Mouse (Mus musculus): ENCODE data around the gene Spice1. TPM values are rescaled to one million over a fixed set of nuclear protein-coding genes. Genes with fewer than 3 reads are reported as not detected.
A peak's percentile ranks its signal among the peaks of the same experiment; 100 is the strongest.

The Spice1 gene
- polyA plus RNA-seq, 1 experiment from 2014 or later: 11.5 TPM

GRCm38 (mm10) chr16:44428456-44428855 lies 81.5 kb downstream of the Spice1 start:
- H3K36me3 ChIP-seq (ENCODE audit: control insufficient read depth, insufficient read depth, low read length): no peaks in the 10 kb centered on the region
- no peaks in the 10 kb centered on the region for H3K9me3 ChIP-seq (ENCODE audit: control insufficient read depth, low read length)
- no peak for ATAC-seq (ENCODE audit: low read depth)
- WGBS: 86% methylated on average over 5 of the region's 5 CpGs
- no peak overlapping the region for H3K9ac ChIP-seq (replicated peaks; ENCODE audit: low read depth, low read length)
- no peak overlapping the region for H3K4me2 ChIP-seq (ENCODE audit: low read depth, low read length)
- no peaks in the 10 kb centered on the region for H3K27me3 ChIP-seq (ENCODE audit: control insufficient read depth, insufficient read depth, low read length)
- no peak overlapping the region for H3K4me3 ChIP-seq (ENCODE audit: low read depth, low read length)
- no peaks in the 10 kb centered on the region for H3K4me1 ChIP-seq (ENCODE audit: control insufficient read depth, insufficient read depth, low read length)
- H3K27ac ChIP-seq (ENCODE audit: low read depth, low read length): no peak overlapping the region

GRCm38 (mm10) chr16:44430021-44430420 lies 83.1 kb downstream of the Spice1 start:
- no peaks in the 10 kb centered on the region for H3K27me3 ChIP-seq (ENCODE audit: control insufficient read depth, insufficient read depth, low read length)
- no peaks in the 10 kb centered on the region for H3K36me3 ChIP-seq (ENCODE audit: control insufficient read depth, insufficient read depth, low read length)
- H3K9ac ChIP-seq (replicated peaks; ENCODE audit: low read depth, low read length): no peak overlapping the region
- ATAC-seq (ENCODE audit: low read depth): peak; percentile 81
- 30% methylated on average over 7 of the region's 7 CpGs for WGBS
- H3K4me1 ChIP-seq (ENCODE audit: control insufficient read depth, insufficient read depth, low read length): no peaks in the 10 kb centered on the region
- no peak overlapping the region for H3K4me2 ChIP-seq (ENCODE audit: low read depth, low read length)
- H3K4me3 ChIP-seq (ENCODE audit: low read depth, low read length): no peak overlapping the region
- H3K9me3 ChIP-seq (ENCODE audit: control insufficient read depth, low read length): no peaks in the 10 kb centered on the region
- no peak overlapping the region for H3K27ac ChIP-seq (ENCODE audit: low read depth, low read length)

DNA sequence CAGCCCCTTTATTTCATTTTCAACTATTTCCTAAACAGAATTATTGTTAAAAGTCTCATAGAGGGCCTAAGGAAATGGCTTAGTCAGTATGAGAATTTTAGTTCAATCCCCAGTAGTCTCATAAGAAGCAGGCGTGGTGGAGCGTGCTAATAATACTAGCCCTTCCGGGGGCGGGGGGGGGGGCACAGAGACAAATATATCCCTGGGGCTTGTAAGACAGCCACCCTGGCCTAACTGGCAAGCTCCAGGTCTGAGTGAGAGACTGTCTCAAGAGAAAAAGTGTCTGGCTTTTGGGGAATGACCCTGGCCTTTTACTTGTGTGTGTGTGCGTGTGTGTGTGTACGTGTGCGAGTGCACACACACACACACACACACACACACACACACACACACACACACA lies 88.0 kb downstream of the Spice1 start:
- 84% methylated on average over 7 of the region's 7 CpGs for WGBS
- ATAC-seq (ENCODE audit: low read depth): no peak

GRCm38 (mm10) chr16:44435481-44435880 lies 88.6 kb downstream of the Spice1 start:
- no peaks in the 10 kb centered on the region for H3K27me3 ChIP-seq (ENCODE audit: control insufficient read depth, insufficient read depth, low read length)
- no peak overlapping the region for H3K9ac ChIP-seq (replicated peaks; ENCODE audit: low read depth, low read length)
- H3K27ac ChIP-seq (ENCODE audit: low read depth, low read length): no peak overlapping the region
- H3K9me3 ChIP-seq (ENCODE audit: control insufficient read depth, low read length): no peaks in the 10 kb centered on the region
- 75% methylated on average over 4 of the region's 4 CpGs for whole genome bisulfite sequencing
- no peaks in the 10 kb centered on the region for H3K4me1 ChIP-seq (ENCODE audit: control insufficient read depth, insufficient read depth, low read length)
- no peaks in the 10 kb centered on the region for H3K36me3 ChIP-seq (ENCODE audit: control insufficient read depth, insufficient read depth, low read length)
- H3K4me2 ChIP-seq (ENCODE audit: low read depth, low read length): no peak overlapping the region
- no peak for ATAC-seq (ENCODE audit: low read depth)
- no peak overlapping the region for H3K4me3 ChIP-seq (ENCODE audit: low read depth, low read length)

More for the DNA sequence above, 88.0 kb downstream of the Spice1 start:
- no peaks in the 10 kb centered on the region for H3K4me1 ChIP-seq (ENCODE audit: control insufficient read depth, insufficient read depth, low read length)
- no peaks in the 10 kb centered on the region for H3K36me3 ChIP-seq (ENCODE audit: control insufficient read depth, insufficient read depth, low read length)
- no peaks in the 10 kb centered on the region for H3K27me3 ChIP-seq (ENCODE audit: control insufficient read depth, insufficient read depth, low read length)
- no peaks in the 10 kb centered on the region for H3K9me3 ChIP-seq (ENCODE audit: control insufficient read depth, low read length)
- H3K27ac ChIP-seq (ENCODE audit: low read depth, low read length): no peak overlapping the region
- H3K9ac ChIP-seq (replicated peaks; ENCODE audit: low read depth, low read length): no peak overlapping the region
- no peak overlapping the region for H3K4me3 ChIP-seq (ENCODE audit: low read depth, low read length)
- no peak overlapping the region for H3K4me2 ChIP-seq (ENCODE audit: low read depth, low read length)

Other genes starting within 250 kb of the Spice1 start
- 163 and 182 TPM in 2 replicates for gene Atp6v1a, start 207.4 kb upstream of the Spice1 start, polyA plus RNA-seq (2014; fragmentation: Nextera tagmentation; extraction: Ambion mirVana)
- gene Naa50, start 207.3 kb upstream of the Spice1 start, polyA plus RNA-seq (2014; fragmentation: Nextera tagmentation; extraction: Ambion mirVana): 37.7 and 45.7 TPM in 2 replicates
- gene Usf3, start 173.9 kb upstream of the Spice1 start, polyA plus RNA-seq (2014; fragmentation: Nextera tagmentation; extraction: Ambion mirVana): 4.6 and 5.8 TPM in 2 replicates
- gene Sidt1, start 13.9 kb upstream of the Spice1 start, polyA plus RNA-seq (2014; fragmentation: Nextera tagmentation; extraction: Ambion mirVana): 10.6 and 12.0 TPM in 2 replicates
- 3.7 and 7.6 TPM in 2 replicates for gene Cfap44, start 47.7 kb downstream of the Spice1 start, polyA plus RNA-seq (2014; fragmentation: Nextera tagmentation; extraction: Ambion mirVana)
- 7.8 and 9.9 TPM in 2 replicates for gene Boc, start 211.8 kb downstream of the Spice1 start, polyA plus RNA-seq (2014; fragmentation: Nextera tagmentation; extraction: Ambion mirVana)

All from neural tube, embryonic 14.5 days (tissue).